Mouse (Mus musculus): ENCODE data around the gene Flt3l. TPM values are rescaled to one million over a fixed set of nuclear protein-coding genes. Genes with fewer than 3 reads are reported as not detected.
A peak's percentile ranks its signal among the peaks of the same experiment; 100 is the strongest.
"Not testable (repeated sequence)": the region's sequence is repeated elsewhere in the genome, so short reads cannot be mapped to it uniquely, and the experiment has no call there.

Flt3l gene
- 1 to 10 TPM; 1.8 to 3.0 TPM for total RNA-seq (2021)
- long read RNA-seq, experiment 1, partial matches to known transcripts: 1 of 3 reads
- long read RNA-seq, experiment 1, other reads (novel, unspliced or antisense): 1 of 3 reads
- long read RNA-seq, experiment 2: 0 reads

DNA sequence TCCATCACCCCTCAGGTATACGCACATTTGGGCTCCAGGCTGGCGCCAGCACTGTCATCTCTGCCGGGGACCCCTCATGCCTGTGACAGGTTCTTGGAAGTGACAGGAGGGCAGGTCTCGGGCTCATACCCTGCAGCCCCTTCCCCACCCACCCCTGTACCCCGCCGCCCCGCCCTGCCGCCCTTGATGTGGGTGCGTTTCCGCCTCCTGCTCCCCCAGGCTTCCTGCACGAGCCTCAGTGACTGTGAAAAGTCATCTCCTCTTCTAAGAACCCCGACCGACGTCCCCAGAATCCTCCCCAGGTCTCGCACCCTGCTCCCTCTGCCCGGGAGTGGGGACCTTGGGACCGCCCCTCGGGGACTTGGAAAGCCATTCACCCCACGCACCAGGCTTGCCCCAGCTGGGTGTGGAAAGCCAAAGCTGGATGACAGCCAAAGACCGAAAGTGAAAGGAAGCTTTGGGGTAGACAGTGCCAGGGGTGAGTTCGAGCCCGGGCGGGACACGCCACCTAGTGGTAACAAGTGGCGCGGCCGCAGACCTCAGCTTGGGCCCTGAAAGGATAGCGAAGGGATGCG, at the start of gene Flt3l, which contains the start of gene Gm45713:
Flt3l (minus strand) TSS at position 440 of the 575 bp plus-strand sequence.
Gm45713 (minus strand) TSS at position 239 of the 575 bp plus-strand sequence.
- peak; percentile 96 for DNase-seq (ENCODE audit: low spot score)

DNA sequence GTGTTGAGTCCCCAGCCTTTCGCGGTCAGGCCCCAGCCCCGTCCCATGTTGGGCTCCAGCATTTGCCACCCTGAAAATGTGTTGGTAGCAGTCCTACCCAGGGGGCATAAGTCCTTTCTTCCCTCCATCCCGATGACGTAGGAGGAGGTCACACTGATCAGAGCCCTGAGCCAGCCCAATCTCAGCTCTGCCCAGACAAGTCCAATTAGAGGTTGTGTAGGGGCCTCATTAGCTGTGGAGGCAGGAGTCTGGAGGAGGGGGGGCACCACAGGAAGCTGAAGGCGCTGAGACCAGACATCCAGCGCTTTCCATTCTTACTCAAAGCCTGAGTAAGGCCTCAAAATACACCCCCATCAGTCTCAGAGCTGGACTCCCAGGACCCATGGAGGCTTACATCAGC, 49.7 kb upstream of the Flt3l start:
- no peak for DNase-seq (ENCODE audit: low spot score)

DNA sequence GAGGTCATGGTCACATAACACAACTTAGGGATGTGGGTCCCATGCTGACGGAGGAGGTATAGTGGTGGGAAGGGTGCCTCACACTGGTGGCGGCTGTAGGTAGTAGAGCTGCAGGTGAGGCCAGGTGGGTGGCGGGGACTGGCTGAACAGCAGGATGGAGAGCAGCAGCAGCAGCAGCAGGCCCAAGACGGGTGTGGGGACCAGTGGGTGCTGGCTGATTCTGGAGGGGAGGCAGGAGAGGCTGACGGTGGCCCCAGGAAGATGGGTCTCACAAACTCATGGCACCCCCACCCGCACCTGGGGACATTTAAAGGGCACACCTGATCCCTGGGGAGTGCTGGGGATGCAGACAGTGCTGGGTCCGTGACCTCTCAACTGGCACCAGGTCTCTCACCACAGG, 47.4 kb upstream of the Flt3l start:
- DNase-seq (ENCODE audit: low spot score): no peak

DNA sequence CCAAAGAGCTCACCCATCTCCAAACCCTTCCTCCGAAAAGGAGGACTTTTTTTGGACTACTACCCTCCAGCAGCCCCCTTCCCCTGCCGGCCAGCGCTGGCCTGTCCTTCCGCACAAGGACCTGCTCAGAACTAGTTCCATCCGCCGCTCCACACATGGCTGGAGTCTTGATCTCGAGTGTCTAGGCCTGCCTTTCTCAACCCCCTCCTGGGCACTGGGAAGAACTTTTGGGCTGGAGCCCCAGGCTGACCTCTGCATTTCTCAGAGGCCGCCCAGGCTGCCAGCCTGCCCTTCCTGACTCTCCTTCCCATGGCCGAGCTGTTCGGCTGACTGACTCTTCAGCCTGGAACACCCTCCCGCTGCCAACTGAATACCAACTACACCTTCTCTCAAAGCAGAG, 46.4 kb upstream of the Flt3l start:
- no peak for DNase-seq (ENCODE audit: low spot score)

DNA sequence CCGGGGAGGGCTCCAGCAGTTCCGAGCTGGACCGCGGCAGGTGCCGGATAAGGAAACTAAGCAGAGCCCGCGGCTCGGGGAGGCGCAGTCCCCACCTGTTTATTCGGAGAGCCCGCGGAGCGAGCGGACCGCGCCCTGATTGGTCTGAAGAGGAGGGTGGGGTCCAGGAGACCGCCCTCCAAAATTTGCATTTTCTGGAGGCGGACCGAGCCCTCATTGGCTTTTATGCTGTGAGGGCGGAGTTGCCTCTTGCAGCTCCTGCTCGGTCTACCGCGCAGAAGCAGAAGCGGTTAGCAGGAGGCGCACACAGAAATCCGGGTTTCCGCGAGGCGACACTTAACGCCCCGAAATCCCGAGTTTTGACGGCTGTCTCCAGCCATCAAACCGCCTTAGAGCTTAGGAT, 46.0 kb upstream of the Flt3l start:
- DNase-seq (ENCODE audit: low spot score): peak; percentile 91

DNA sequence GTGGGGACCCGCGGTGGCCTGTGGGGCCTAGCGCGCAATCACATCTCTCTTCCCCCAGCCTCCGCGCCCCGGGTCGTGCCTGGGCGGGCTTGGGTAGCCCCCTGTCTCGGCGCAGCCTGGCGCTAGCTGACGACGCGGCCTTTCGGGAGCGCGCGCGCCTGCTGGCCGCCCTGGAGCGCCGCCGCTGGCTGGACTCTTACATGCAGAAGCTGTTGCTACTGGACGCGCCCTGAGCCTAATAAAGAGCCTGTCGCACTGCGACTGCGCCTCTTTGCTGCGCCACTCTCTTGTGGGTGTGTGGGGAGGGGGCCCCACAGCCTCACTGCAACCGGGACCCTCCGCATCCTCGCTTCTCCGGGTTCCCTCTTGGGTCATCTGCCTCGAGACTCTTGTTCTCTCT, 45.3 kb upstream of the Flt3l start:
- no peak for DNase-seq (ENCODE audit: low spot score)

DNA sequence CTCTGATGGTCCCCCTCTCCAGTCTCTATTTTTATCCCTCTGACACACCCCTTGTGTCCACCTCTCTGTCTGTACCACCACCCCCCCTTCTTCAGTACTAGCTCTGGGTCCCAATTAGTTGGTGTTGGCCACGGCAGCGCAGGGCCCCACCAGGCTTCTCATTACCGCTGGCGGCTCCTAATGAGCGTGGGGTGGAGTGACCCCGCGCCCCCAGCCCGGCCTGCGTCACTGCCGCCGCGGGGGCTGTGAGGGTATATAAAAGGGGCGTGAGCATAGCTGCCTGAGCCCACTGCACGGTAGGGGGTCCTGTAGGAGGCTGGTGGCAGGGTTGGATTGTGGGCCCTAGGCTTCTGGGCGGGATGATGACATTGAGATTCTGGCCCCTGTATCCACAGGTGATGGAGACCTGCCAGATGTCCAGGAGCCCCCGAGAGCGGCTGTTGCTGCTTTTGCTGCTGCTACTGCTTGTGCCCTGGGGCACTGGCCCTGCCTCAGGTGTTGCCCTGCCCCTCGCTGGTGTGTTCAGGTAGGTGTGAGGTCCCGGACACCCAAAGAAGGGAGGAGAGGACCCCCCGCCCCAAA, 44.8 kb upstream of the Flt3l start, which contains the start of gene Pth2:
Pth2 (plus strand) TSS at position 100 of the 582 bp plus-strand sequence.
- DNase-seq (ENCODE audit: low spot score): no peak

DNA sequence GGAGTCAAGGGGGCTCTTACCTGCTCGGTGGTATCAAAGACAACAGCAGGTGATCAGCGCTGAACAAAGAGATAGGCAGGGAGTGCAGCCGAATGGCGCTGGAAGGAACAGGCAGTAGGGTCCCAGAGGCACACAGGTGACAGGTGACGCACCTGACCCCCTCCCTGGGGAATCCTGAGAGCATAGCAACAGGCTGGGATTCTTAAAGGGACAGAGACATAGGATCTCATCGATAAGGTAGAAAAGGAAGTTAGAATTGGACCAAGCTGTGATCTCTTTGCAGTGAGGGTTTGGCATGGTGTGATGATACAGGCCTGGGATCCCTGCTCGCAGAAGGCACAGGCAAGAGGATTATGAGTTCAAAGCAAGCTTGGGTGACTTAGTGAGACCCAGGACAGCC, 43.2 kb upstream of the Flt3l start, which contains the start of gene Gfy:
Gfy (minus strand) TSS at position 101 of the 400 bp plus-strand sequence.
- no peak for DNase-seq (ENCODE audit: low spot score)

DNA sequence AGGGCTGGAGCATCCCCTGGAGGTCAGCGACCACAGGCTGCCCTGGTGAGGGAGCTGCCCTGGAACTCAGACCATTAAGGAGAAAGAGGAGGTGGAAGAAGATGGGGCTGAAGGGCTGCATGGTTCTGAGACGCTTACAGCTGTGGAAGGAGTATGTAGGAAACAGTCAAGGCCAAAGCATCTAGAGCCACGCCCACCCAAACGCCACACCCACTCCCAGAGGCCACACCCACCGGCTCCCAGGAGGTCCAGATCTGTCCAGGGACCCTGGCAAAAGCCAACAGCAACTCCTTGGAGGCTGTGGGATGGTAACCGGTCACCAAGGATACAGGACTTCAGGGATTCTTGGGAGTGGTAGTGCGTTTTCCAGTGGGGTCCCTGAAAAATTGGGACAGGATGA, 42.3 kb upstream of the Flt3l start:
- DNase-seq (ENCODE audit: low spot score): no peak

DNA sequence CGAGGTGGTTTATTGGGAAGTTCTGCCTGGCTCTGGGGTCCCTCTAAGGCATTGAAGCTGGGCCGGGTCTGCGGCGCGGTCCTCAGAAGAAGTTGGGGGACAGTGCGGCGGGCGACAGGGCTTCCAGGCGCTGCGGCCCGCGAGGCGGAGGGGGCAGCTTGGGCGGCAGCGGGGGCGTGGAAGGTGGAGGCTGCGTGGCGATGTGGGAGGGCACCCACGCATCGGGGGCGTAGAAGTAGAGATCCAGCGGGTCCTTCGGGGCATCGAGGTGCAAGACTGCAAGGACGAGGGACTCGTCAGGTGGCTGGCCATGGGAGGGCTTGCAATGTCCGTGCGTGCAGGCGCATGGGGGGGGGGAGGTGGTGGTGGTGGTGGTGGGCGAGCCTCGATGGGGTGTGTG, 40.1 kb upstream of the Flt3l start:
- DNase-seq (ENCODE audit: low spot score): no peak

DNA sequence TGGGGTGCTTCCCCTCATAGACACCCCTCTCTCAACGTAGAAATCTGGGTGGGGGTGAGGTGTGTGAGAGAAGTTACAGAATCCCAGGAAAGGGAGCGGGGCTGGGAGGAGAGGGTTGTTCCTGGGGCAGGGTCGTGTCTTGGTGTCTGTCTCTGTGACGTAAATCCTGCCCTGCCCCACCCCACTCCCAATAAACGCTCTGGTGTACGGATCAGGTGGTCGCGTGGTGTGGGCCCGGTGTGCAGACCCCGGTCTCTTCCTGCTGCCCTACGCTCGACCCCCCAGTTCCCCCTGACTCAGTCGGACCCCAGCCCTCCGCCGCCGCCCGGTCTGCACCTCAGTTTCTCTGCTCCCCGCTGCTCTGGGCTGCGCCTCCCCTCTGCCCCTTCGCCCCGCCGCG, 39.7 kb upstream of the Flt3l start:
- DNase-seq (ENCODE audit: low spot score): no peak

DNA sequence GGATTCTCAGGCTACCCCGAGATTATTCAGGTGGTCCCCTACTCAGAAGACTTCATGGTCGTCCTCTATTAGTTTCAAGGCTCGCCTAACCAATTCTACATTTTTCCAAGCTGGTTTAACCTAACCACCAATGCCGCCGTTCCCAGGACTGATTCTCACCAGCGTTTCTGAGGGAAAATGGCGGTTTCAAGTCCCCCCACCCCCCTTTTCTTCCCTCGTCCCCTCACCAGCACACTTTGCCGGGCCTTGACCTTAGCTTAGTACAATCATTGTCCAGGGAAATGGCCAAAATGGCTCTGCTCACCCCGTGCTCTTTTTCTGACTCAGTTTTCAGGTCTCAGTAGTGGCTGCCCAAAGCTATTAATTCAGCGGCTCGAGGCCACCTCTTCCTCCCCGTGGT, 39.2 kb upstream of the Flt3l start:
- no peak for DNase-seq (ENCODE audit: low spot score)

DNA sequence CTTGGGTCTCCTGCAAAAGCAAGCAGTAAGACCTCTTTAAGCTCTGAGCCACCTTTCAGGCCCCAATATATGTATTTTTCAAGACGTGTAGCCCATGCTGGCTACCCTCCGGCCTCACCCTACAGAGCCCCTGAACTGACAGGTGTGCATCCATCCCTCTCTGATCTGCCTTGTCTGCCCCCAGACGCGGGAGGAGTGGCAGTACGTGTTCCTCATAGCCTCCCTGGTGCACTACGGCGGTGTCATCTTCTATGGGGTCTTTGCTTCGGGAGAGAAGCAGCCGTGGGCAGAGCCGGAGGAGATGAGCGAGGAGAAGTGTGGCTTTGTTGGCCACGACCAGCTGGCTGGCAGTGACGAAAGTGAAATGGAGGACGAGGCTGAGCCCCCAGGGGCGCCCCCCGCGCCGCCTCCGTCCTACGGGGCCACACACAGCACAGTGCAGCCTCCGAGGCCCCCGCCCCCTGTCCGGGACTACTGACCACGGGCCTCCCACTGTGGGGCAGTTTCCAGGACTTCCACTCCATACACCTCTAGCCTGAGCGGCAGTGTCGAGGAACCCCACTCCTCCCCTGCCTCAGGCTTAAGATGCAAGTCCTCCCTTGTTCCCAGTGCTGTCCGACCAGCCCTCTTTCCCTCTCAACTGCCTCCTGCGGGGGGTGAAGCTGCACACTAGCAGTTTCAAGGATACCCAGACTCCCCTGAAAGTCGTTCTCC, 38.5 kb upstream of the Flt3l start:
- no peak for DNase-seq (ENCODE audit: low spot score)

DNA sequence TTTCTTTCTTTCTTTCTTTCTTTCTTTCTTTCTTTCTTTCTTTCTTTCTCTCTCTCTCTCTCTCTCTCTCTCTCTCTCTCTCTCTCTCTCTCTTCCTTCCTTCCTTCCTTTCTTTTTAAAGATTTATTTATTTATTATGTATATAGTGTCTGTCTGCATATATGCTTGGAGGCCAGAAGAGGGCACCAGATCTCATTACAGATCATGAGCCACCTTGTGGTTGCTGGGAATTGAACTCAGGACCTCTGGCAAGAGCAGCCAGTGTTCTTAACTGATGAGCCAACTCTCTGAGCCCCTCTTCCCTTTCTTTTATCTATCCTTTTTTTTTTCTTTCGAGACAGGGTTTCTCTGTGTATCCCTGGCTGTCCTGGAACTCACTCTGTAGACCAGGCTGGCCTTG, 37.5 kb upstream of the Flt3l start:
- DNase-seq (ENCODE audit: low spot score): not testable (repeated sequence)

DNA sequence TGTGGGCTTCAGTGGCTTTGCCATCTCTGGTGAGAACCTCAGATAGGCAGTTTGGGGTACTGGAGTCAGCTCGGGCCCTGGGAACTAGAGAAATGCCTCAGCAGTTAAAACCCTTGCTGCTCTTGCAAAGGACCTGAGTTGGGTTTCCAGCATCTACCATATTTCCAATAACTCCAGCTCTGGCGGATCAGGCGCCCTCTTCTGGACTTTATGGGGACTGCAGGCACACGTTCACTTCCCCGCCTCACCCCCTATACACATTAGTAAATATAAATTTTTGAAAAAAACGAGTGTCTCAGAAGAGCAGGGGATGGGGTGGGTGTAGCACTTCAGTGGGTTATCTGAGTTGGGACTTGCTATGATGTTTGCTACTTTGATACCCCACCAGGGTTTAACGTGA, 36.7 kb upstream of the Flt3l start:
- DNase-seq (ENCODE audit: low spot score): no peak

DNA sequence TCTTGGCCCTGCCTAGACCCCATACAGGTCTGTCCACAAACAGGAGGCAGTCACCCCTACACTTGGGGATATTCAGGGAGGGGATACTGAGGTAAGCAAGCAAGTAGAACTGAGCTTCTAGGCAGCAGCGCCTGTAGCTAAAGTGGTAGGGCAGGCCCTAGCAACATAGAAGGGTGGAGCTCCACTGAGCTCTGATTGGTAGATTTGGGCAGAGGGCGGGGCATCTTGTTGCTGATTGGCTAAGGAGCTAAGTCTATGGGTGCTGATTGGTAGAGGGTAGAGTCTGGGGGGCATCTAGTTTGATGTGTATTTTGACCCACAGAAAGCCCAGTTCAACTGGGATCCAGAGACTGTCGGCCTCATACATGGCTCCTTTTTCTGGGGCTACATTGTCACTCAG, 33.3 kb upstream of the Flt3l start:
- no peak for DNase-seq (ENCODE audit: low spot score)

DNA sequence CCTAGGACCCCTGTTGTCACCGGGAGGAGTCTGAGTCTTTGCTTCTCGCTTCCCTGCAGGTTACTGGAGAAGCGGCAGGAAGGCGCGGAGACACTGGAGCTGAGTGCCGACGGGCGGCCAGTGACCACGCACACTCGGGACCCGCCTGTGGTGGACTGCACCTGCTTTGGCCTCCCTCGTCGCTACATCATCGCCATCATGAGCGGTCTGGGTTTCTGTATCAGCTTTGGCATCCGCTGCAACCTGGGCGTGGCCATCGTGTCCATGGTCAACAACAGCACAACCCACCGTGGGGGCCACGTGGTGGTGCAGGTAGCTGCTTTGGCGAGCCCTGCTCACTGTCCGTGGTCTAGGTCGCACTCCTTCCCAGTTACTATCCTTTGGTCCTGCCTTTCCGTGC, 32.4 kb upstream of the Flt3l start:
- no peak for DNase-seq (ENCODE audit: low spot score)

DNA sequence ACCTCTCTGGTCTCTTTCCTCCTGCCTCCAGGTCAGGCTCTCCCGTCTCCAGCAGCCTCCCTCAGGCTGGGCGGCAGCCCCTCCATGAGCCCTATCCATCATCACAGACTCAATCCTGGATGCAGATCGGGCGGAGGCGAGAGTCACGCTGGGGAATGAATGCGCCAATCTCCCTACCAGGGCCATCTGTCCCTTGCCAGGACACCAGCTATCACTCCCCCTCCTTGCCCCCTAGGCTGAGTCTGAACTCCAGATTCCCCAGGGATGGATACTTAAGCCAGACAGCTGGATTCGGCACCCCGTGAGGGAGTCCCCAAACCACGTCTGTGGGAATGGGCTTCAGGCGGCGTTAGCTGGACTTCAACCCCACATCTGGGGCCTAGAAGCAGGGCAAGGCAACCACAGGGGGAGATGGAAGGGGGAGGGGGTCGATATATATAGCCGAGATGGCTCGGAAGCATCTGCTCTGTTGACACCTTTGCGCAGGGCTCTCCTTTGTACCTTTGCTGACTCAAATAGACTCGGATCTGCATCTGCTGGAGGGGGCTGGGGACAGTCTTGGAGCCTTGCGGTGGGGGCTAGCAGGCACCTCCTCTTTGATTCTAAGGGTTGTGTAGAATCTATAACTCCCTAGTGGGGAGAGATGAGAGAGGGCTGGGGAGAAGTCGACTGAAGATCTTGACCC, 31.7 kb upstream of the Flt3l start:
- no peak for DNase-seq (ENCODE audit: low spot score)

DNA sequence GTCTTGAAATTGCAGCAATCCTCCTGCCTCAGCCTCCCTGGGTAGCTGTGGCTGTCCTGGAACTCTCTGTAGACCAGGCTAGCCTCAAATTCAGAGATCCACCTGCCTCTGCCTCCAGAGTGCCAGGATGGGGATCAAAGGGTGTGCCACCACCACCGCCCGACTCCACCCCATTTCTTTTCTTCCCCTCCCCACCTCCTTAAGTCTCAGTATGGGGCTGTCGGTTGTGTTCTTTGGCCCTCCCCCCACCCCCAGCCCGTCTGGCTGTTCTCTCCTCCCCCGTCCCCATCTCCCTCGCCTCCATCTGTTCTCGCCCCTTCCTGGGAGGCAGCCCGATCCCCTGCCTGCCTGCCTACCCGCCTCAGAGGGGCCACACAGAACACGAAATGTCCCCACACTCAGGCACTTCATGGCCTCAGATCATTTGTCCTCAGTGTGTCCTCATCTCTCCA, 30.7 kb upstream of the Flt3l start:
- no peak for DNase-seq (ENCODE audit: low spot score)

DNA sequence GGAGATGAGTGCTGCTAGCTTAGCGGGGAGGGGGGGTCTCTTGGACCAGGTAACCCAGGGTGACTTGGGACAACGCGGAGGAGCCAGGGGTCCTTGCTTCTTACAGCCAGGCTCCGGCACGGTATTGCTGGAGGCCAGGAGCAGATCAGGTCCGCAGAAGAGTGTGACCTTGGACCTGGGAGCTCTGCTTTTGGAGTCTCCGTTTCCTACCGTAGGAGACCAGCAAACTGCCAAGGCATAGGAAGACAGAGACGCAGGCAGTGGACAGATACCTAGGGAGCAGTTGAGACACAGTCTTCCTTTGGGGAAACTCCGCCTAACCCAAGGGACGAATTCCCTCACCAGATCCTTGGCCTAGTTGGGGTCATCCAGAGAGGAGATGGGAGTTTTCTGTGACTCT, 29.5 kb upstream of the Flt3l start:
- DNase-seq (ENCODE audit: low spot score): no peak

DNA sequence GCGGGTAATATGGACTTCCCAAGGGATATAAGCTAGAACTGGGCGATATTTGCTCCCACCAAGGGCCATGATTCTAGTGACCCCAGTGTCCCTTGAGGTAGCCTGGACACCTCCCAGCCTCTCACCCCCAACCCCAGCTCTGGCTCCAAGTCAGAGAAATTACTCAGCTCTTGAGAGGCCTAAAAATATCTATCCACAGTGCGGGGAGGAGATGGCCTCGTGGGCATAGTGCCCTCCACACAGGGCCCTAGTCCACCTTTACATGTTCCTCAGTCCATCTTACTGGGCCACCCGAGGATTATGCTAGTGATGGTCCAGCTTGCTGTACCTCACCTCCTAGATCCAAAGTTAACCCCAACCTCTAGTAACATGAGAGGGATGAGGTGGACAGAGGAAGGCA, 28.6 kb upstream of the Flt3l start:
- DNase-seq (ENCODE audit: low spot score): no peak

Data from gastrocnemius, adult 18-20 months (tissue).